Mouse (Mus musculus) intestine, embryonic 14.5 days (tissue): ENCODE data around the gene Gm21891. TPM values are rescaled to one million over a fixed set of nuclear protein-coding genes. Genes with fewer than 3 reads are reported as not detected.
"Not testable (repeated sequence)": the region's sequence is repeated elsewhere in the genome, so short reads cannot be mapped to it uniquely, and the experiment has no call there.

Experiments
- ATAC-seq: fragments of 200-750 bp; cut with Nextera tagmentation; replicated peaks from 2 replicates; pipeline ENCODE4 v1.8.0; 2017; ENCODE audit warnings: low read depth, moderate number of reproducible peaks, moderate TSS enrichment, moderate library complexity; ENCODE audit not compliant: low FRiP score, low TSS enrichment
- DNase-seq: peaks from one replicate; pipeline ENCODE4 v3.0.0-alpha.2; 2018; ENCODE audit warnings: low spot score
- H3K27ac ChIP-seq: fragments of 300-500 bp; sonication (generic); 2 replicates; pipeline ENCODE4 v1.5.1; 2014; ENCODE audit warnings: low read depth, mild to moderate bottlenecking, control low read depth
- H3K27me3 ChIP-seq: fragments of 300-500 bp; sonication (generic); replicated peaks from 2 replicates; pipeline ENCODE4 v1.6.1; 2014; ENCODE audit warnings: low read length, control low read depth; ENCODE audit not compliant: control insufficient read depth, insufficient read depth
- H3K36me3 ChIP-seq: fragments of 300-500 bp; sonication (generic); 2 replicates; pipeline ENCODE4 v1.6.1; 2014; ENCODE audit warnings: low read length, control low read depth; ENCODE audit not compliant: control insufficient read depth, insufficient read depth
- H3K4me1 ChIP-seq: fragments of 300-500 bp; sonication (generic); replicated peaks from 2 replicates; pipeline ENCODE4 v1.6.1; 2014; ENCODE audit warnings: low read length, control low read depth, mixed read lengths; ENCODE audit not compliant: control insufficient read depth, insufficient read depth
- H3K4me2 ChIP-seq: fragments of 300-500 bp; sonication (generic); 2 replicates; pipeline ENCODE4 v1.6.1; 2014; ENCODE audit warnings: low read length
- H3K4me3 ChIP-seq: fragments of 300-500 bp; sonication (generic); 2 replicates; pipeline ENCODE4 v1.5.1; 2014; ENCODE audit warnings: low read depth, low read length, control low read depth, mixed read lengths
- H3K9ac ChIP-seq: fragments of 300-500 bp; sonication (generic); 2 replicates; pipeline ENCODE4 v1.6.1; 2014; ENCODE audit warnings: mild to moderate bottlenecking, low read length
- H3K9me3 ChIP-seq: fragments of 300-500 bp; sonication (generic); 2 replicates; pipeline ENCODE4 v1.6.1; 2016; ENCODE audit warnings: low read length, control low read depth; ENCODE audit not compliant: control insufficient read depth
- WGBS: fragments of 180-500 bp; shearing (Covaris S2); extraction: QIAGEN DNeasy Blood & Tissue Kit; methylation state at CpG from one replicate; pipeline ENCODE4 v1.1.7; 2014; 5-methylcytosine and 5-hydroxymethylcytosine counted together
- polyA plus RNA-seq: library from polyadenylated mRNA; unstranded; fragments of >200 nt; fragmentation: Nextera tagmentation; extraction: Ambion mirVana; gene quantifications from 2 replicates; pipeline ENCODE4 v1.2.1, GENCODE M21; 2014

Gene Gm21891
- not detected in 2 replicates for polyA plus RNA-seq

DNA sequence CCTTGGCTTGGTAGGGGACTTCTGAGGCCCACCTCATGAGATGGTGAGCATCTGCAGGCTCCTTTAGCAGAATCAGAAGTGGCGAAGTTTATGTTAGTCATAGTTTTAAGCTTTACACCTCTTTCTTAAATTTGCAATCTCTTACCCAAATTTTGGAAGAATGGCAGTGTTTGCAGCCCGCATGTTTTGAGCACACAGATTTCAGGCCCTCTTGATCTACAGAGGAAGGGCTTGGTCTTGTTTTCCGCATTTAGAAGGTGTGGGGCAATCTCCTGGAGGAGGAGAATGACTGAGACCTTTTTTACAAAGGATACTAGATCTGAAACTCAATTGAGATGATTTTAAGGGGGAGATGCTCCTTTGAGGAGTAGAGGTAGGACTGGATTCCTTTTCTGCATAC is at the start of gene Gm21891:
TSS of gene Gm21891 (minus strand) at position 101 of the 400 bp plus-strand sequence.
- H3K4me1 ChIP-seq, H3K4me3 ChIP-seq, H3K36me3 ChIP-seq, H3K27ac ChIP-seq, H3K9me3 ChIP-seq, H3K27me3 ChIP-seq, DNase-seq, H3K4me2 ChIP-seq, ATAC-seq, H3K9ac ChIP-seq: not testable (repeated sequence)
- WGBS, result no CpG with 5 or more reads among the region's 3 CpGs

DNA sequence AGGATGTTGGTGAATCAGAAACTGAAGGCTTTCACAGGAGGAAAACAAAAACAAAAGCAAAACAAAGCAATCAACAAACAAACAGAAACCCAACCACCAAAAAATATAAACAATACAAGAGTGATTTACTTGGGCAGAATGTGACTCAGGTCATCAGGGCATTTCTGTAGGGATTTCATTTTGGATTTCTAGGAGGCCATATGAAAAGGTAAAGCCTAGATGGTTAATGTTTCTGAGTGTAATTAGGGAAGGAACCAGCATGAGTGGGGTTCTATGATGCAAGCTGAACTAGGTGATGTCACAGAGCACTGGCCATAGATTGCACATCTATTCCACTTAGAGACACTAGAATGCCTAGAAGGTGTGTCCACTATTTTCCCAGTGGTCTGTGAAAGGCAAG is 28.4 kb upstream of the Gm21891 start, which contains the start of gene Gm21425:
TSS of gene Gm21425 (plus strand) at position 301 of the 400 bp plus-strand sequence.
- H3K27ac ChIP-seq, H3K4me2 ChIP-seq, ATAC-seq, H3K9ac ChIP-seq, H3K4me1 ChIP-seq, DNase-seq, H3K4me3 ChIP-seq, H3K9me3 ChIP-seq, H3K27me3 ChIP-seq, H3K36me3 ChIP-seq: not testable (repeated sequence)

Other genes starting within 250 kb of the Gm21891 start
- gene Gm20807, start 90.6 kb downstream of the Gm21891 start, polyA plus RNA-seq, result not detected in 2 replicates
- not detected in 2 replicates for gene Gm21425, start 28.5 kb upstream of the Gm21891 start, polyA plus RNA-seq
- gene Gm21828, start 90.4 kb upstream of the Gm21891 start, polyA plus RNA-seq, result not detected in 2 replicates
- gene Gm21440, start 118.9 kb upstream of the Gm21891 start, polyA plus RNA-seq, result not detected in 2 replicates
- gene Gm21454, start 119.0 kb upstream of the Gm21891 start, polyA plus RNA-seq, result not detected in 2 replicates
- not detected in 2 replicates for gene Gm21725, start 215.6 kb upstream of the Gm21891 start, polyA plus RNA-seq